Mouse (Mus musculus) liver, embryonic 14.5 days (tissue): ENCODE measurements around the gene Fiz1.

ENCODE experiments used
- CTCF ChIP-seq: IDR thresholded peaks from 2 replicates; pipeline ENCODE4 v1.5.1; 2016; ENCODE audit warnings: antibody characterized with exemption, low read depth, control low read depth
- EP300 ChIP-seq: IDR thresholded peaks from 2 replicates; pipeline ENCODE4 v1.6.1; 2016; ENCODE audit warnings: antibody characterized with exemption, low read depth

GRCm38 (mm10) chr7:5021197-5021596 is 6.7 kb upstream of the Fiz1 start:
- no peak for TF ChIP-seq CTCF
- TF ChIP-seq EP300 = no peak
